ENCODE assay signal across 8 mouse cellular contexts in genomic region chr17:35049561-35050016, GRCm38 (mm10). TPM values are rescaled to one million over a fixed set of nuclear protein-coding genes. Genes with fewer than 3 reads are reported as not detected.
DNase-seq lines count a peak whose midpoint lies in the region; ATAC-seq and TF ChIP-seq lines count a peak whose summit lies in the region.

TSS of gene Clic1 (plus strand) at chr17:35049966.

- TF ChIP-seq POLR2A in cerebellum, adult 2 months (IDR thresholded peaks at IDR 0.05; ENCODE audit: borderline replicate concordance, insufficient read depth, low read length): no peak

- peaks cover 26% of the 10 kb centered on the region for H3K36me3 ChIP-seq in forebrain, embryonic 10.5 days (replicated peaks)
- peaks cover 24% of the 10 kb centered on the region for H3K36me3 ChIP-seq in limb, embryonic 12.5 days
- H3K36me3 ChIP-seq in midbrain, embryonic 12.5 days: peaks cover 18% of the 10 kb centered on the region

- TF ChIP-seq CTCF in cerebellum, adult 2 months (IDR thresholded peaks at IDR 0.05; ENCODE audit: borderline replicate concordance, insufficient read depth, low read depth, low read length): no peak

- WGBS in cerebellum, adult 2 months: 20% methylated on average over 11 of the region's 11 CpGs
- 3% methylated on average over 11 of the region's 11 CpGs for WGBS in forebrain, embryonic 10.5 days
- WGBS in limb, embryonic 12.5 days: under 1% methylated on average over 11 of the region's 11 CpGs
- 2% methylated on average over 11 of the region's 11 CpGs for WGBS in midbrain, embryonic 12.5 days

- H3K4me1 ChIP-seq in cerebellum, adult 2 months (ENCODE audit: control insufficient read depth, insufficient read depth, low read length): peaks cover 12% of the 10 kb centered on the region
- H3K4me1 ChIP-seq in forebrain, embryonic 10.5 days: peaks cover 83% of the 10 kb centered on the region
- H3K4me1 ChIP-seq in limb, embryonic 12.5 days (replicated peaks): peaks cover 53% of the 10 kb centered on the region
- H3K4me1 ChIP-seq in midbrain, embryonic 12.5 days: peaks cover 65% of the 10 kb centered on the region

- H3K27ac ChIP-seq in cerebellum, adult 2 months (ENCODE audit: insufficient read depth, low read length): peak within 1 kb of the TSS; percentile 12; the same call in 1 of the 2 replicates
- H3K27ac ChIP-seq in forebrain, embryonic 10.5 days: peak within 1 kb of the TSS; percentile 98
- H3K27ac ChIP-seq in limb, embryonic 12.5 days: peak within 1 kb of the TSS; percentile 95
- peak within 1 kb of the TSS; percentile 93 for H3K27ac ChIP-seq in midbrain, embryonic 12.5 days (replicated peaks)

- peak within 1 kb of the TSS; percentile 77 for H3K9ac ChIP-seq in limb, embryonic 12.5 days (replicated peaks)
- peak within 1 kb of the TSS; percentile 83 for H3K9ac ChIP-seq in midbrain, embryonic 12.5 days (replicated peaks)

- H3K4me3 ChIP-seq in cerebellum, adult 2 months (replicated peaks; ENCODE audit: insufficient read depth, low read depth, low read length): peak within 1 kb of the TSS; percentile 81
- H3K4me3 ChIP-seq in forebrain, embryonic 10.5 days: peak within 1 kb of the TSS; percentile 72
- H3K4me3 ChIP-seq in limb, embryonic 12.5 days (replicated peaks): peak within 1 kb of the TSS; percentile 70
- H3K4me3 ChIP-seq in midbrain, embryonic 12.5 days: peak within 1 kb of the TSS; percentile 52

- DNase-seq in cerebellum, adult 2 months: no peak
- DNase-seq in adipocyte (ENCODE audit: low spot score): peak; percentile 70
- DNase-seq in forebrain, embryonic 10.5 days (ENCODE audit: extremely low spot score, low spot score): peak; percentile 78
- DNase-seq in heart, postnatal 4 days: peak; percentile 78
- DNase-seq in testis, postnatal 14 days (ENCODE audit: low spot score): peak; percentile 55

- no peaks in the 10 kb centered on the region for H3K27me3 ChIP-seq in cerebellum, adult 2 months (ENCODE audit: control insufficient read depth, insufficient read depth, low read length)
- H3K27me3 ChIP-seq in forebrain, embryonic 10.5 days (ENCODE audit: poor library complexity, severe bottlenecking): no peaks in the 10 kb centered on the region
- no peaks in the 10 kb centered on the region for H3K27me3 ChIP-seq in limb, embryonic 12.5 days
- no peaks in the 10 kb centered on the region for H3K27me3 ChIP-seq in midbrain, embryonic 12.5 days

- no peak for ATAC-seq in cerebellum, adult (ENCODE audit: insufficient number of reproducible peaks, low FRiP score, low TSS enrichment)
- ATAC-seq in limb, embryonic 12.5 days (ENCODE audit: insufficient number of reproducible peaks, insufficient read depth, low FRiP score, low TSS enrichment, low read depth): no peak
- ATAC-seq in midbrain, embryonic 12.5 days (ENCODE audit: low FRiP score, low read depth): no peak

- H3K4me2 ChIP-seq in limb, embryonic 12.5 days: peak within 1 kb of the TSS; percentile 86
- peak within 1 kb of the TSS; percentile 67 for H3K4me2 ChIP-seq in midbrain, embryonic 12.5 days (replicated peaks)

- peaks cover 8% of the 10 kb centered on the region; the same call in 1 of the 2 replicates for H3K9me3 ChIP-seq in forebrain, embryonic 10.5 days
- H3K9me3 ChIP-seq in limb, embryonic 12.5 days: no peaks in the 10 kb centered on the region
- 0 out of 2 replicates have a peak, but pooled peaks cover 4% of the 10 kb centered on the region for H3K9me3 ChIP-seq in midbrain, embryonic 12.5 days

RNA-seq across cellular contexts. Expression of gene Clic1, which starts in this region (rescaled TPM):
- 41.2 and 42.9 TPM in 2 replicates for polyA plus RNA-seq in cerebellum, adult 2 months (2012; rRNA removed)
- polyA plus RNA-seq in forebrain, embryonic 10.5 days (2016; fragmentation: Nextera tagmentation; extraction: Ambion mirVana): 174 and 179 TPM in 2 replicates
- 100 to 1,000 TPM; 166 to 167 TPM for total RNA-seq in heart, postnatal 4 days (2021)
- polyA plus RNA-seq in limb, embryonic 12.5 days (2016; fragmentation: Nextera tagmentation; extraction: Ambion mirVana): 194 and 195 TPM in 2 replicates
- 145 and 165 TPM in 2 replicates for polyA plus RNA-seq in midbrain, embryonic 12.5 days (2016; fragmentation: Nextera tagmentation; extraction: Ambion mirVana)

Comparison
In these comparisons a context has a peak if more than half of its experiments do, and no peak if none do; other contexts are left out.
1. DNase-seq: peak in adipocyte (single experiment), forebrain, embryonic 10.5 days (single experiment), heart, postnatal 4 days (single experiment) and testis, postnatal 14 days (single experiment); none in cerebellum, adult 2 months (0 of 2).
2. H3K27ac ChIP-seq: peak in every context shown above with its lines; median percentile 98 in forebrain, embryonic 10.5 days; 95 in limb, embryonic 12.5 days; 93 in midbrain, embryonic 12.5 days; 12 in cerebellum, adult 2 months.
3. Peak in every context shown above with its lines, with median percentiles within 50 percentile points of each other: H3K4me3 ChIP-seq.